Mouse (Mus musculus) kidney, postnatal 0 days (tissue): ENCODE data around the gene Ass1. TPM values are rescaled to one million over a fixed set of nuclear protein-coding genes. Genes with fewer than 3 reads are reported as not detected.

Source experiments
- ATAC-seq: fragments of 200-750 bp; cut with Nextera tagmentation; replicated peaks from 2 replicates; pipeline ENCODE4 v1.8.0; 2017; ENCODE audit warnings: low read depth, moderate number of reproducible peaks, moderate TSS enrichment, moderate library complexity; ENCODE audit not compliant: low FRiP score
- DNase-seq: peaks from one replicate; pipeline ENCODE4 v3.0.0-alpha.2; 2016; ENCODE audit warnings: low spot score
- H3K27ac ChIP-seq: fragments of 300-500 bp; sonication (generic); 2 replicates; pipeline ENCODE4 v1.5.1; 2014; ENCODE audit warnings: mild to moderate bottlenecking
- H3K27me3 ChIP-seq: fragments of 300-500 bp; sonication (generic); 2 replicates; pipeline ENCODE4 v1.6.1; 2014; ENCODE audit warnings: low read length, mixed read lengths; ENCODE audit not compliant: insufficient read depth
- H3K36me3 ChIP-seq: fragments of 300-500 bp; sonication (generic); 2 replicates; pipeline ENCODE4 v1.6.1; 2014; ENCODE audit warnings: low read length, mixed read lengths; ENCODE audit not compliant: insufficient read depth
- H3K4me1 ChIP-seq: fragments of 300-500 bp; sonication (generic); replicated peaks from 2 replicates; pipeline ENCODE4 v1.6.1; 2014; ENCODE audit warnings: antibody characterized with exemption, low read length, mixed read lengths; ENCODE audit not compliant: insufficient read depth
- H3K4me2 ChIP-seq: fragments of 300-500 bp; sonication (generic); 2 replicates; pipeline ENCODE4 v1.6.1; 2014; ENCODE audit warnings: mild to moderate bottlenecking, low read length, moderate library complexity, mixed read lengths
- H3K4me3 ChIP-seq: fragments of 300-500 bp; sonication (generic); replicated peaks from 2 replicates; pipeline ENCODE4 v1.5.1; 2014; ENCODE audit warnings: low read depth, low read length
- H3K9ac ChIP-seq: fragments of 300-500 bp; sonication (generic); 2 replicates; pipeline ENCODE4 v1.6.1; 2014; ENCODE audit warnings: low read depth, low read length
- H3K9me3 ChIP-seq: fragments of 300-500 bp; sonication (generic); replicated peaks from 2 replicates; pipeline ENCODE4 v1.6.1; 2016; ENCODE audit warnings: low read length, inconsistent platforms, mixed read lengths
- CTCF ChIP-seq: IDR thresholded peaks from 2 replicates; pipeline ENCODE4 v1.5.1; 2016; ENCODE audit warnings: antibody characterized with exemption, low read depth, mild to moderate bottlenecking, moderate library complexity
- WGBS: fragments of 180-500 bp; shearing (Covaris S2); extraction: QIAGEN DNeasy Blood & Tissue Kit; methylation state at CpG from one replicate; pipeline ENCODE4 v1.1.7; 2014; 5-methylcytosine and 5-hydroxymethylcytosine counted together
- polyA plus RNA-seq: library from polyadenylated mRNA; unstranded; fragments of >200 nt; fragmentation: Nextera tagmentation; extraction: Ambion mirVana; gene quantifications from 2 replicates; pipeline ENCODE4 v1.2.1, GENCODE M21; 2015

Gene Ass1
- polyA plus RNA-seq, 1 experiment from 2014 or later = 319 TPM

DNA sequence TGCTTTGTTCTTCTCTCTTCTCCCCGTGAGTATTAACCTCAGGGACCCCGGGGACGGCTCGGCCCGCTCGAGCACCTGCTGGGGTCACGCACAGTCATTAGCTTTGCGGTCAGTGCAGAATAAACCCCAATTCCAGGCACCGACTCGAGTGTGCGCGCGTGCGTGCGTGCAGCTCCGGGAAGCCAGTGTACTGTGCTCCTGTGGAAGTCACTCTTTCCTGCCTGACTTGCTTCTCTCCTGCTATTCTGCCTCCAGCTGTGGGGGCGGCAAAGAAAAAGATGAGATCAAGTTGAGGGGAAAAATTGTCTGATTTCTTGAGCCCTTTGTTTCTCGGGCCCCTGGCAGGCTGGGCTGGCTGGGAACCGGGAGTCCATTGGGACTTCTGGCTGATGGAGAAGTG is 27.6 kb downstream of the Ass1 start:
- Histone ChIP-seq H3K4me3 (no peak overlapping the region), H3K36me3 (no peaks in the 10 kb centered on the region), H3K9ac (no peak overlapping the region), H3K4me2 (no peak overlapping the region), H3K27me3 (no peaks in the 10 kb centered on the region), H3K4me1 (peaks cover 4% of the 10 kb centered on the region; the same call in 1 of the 2 replicates), H3K9me3 (no peaks in the 10 kb centered on the region), H3K27ac (no peak overlapping the region)
- TF ChIP-seq CTCF = no peak
- DNase-seq (no peak), ATAC-seq (no peak)
- WGBS = 45% methylated on average over 19 of the region's 19 CpGs

DNA sequence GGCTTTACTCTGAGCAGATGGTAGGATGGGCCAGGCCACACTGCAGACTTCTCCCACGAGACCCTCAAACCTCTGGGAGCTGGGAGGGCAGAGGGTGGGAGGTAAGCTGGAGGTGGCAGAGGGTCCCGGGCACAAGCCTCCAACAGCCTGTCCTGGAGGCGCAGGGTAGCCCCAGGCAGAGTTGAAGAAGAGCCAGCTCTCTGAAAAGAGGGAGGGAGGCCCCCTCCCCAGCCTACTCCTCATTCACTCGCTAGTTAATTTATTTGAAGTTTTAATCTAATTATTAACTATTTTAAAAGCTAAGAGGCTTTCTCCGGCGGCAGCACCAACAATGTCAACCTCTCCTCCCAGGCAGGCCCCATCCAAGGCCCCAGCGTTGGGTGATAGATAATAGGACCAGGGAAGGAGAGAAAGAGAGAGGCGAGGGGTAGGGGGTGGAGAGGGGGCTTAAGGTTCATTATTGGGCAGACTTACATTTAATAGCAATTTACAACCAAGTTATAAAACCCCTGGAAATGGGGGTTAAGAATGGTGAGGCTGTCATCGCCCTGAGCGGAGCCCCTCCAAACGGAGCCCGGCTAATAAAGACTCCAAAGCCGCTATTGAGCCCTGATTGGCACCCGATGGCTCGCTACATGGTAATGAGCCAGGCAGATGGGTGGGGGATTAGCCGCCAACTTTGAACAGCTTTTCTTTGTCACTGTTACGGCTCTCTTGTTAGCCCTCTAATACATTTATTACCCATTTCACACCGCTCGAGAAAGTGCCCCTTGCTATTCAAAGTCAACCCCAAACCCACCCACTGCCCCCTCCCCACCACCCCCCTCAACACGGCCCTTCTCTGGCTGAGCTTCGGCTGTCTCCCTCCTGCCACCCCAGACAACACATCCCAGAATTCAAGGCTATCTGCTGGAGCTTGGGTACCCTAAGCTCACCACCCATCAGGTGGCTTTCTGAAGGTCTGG is 29.6 kb downstream of the Ass1 start:
- Histone ChIP-seq H3K4me1 (peaks cover 4% of the 10 kb centered on the region; the same call in 1 of the 2 replicates), H3K27ac (no peak overlapping the region), H3K27me3 (no peaks in the 10 kb centered on the region), H3K4me2 (no peak overlapping the region), H3K4me3 (no peak overlapping the region), H3K36me3 (no peaks in the 10 kb centered on the region), H3K9me3 (no peaks in the 10 kb centered on the region), H3K9ac (no peak overlapping the region)
- no peak for ATAC-seq
- 40% methylated on average over 21 of the region's 21 CpGs for WGBS
- DNase-seq = no peak
- TF ChIP-seq CTCF = no peak

DNA sequence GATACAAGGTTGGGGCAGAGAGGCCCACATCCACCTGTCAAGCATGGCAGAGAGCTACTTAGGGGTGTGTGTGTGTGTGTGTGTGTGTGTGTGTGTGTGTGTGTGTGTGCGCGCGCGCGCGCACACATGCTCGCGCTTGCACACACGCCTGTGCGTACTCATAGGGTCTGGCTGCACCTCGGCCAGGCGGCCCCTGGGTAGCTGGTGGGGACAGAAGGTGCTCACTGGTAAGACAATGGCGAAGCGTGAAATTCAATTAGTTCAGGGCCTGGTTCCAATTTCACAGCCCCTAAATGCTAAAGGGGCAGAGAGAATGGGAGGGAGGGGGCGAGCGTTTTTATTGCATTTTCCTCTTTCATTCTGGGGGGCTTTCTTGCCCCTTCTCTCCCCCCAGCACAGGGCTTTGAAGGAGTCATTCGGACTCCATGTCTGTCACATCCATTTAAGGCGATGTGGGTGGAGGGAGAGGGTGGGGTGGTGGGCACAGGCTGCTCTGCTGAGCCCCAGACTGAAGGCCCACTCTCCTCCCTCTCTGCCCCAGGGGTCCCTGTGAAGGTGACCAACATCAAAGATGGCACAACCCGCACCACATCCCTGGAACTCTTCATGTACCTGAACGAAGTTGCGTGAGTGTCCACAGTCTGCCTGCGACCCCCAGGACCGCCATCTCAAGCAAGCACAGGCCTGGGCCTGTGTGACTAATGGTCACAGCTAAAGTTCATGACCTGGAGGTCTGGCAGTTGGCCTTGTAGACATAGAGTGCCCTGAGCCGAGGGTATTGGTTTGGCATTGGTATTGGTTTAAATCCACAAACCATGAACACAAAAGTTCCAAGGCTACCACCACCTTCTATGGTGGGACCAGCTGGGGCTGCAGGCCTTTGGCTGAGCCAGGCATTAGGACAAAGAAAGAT is 30.5 kb downstream of the Ass1 start:
- no peaks in the 10 kb centered on the region for H3K36me3 ChIP-seq
- H3K4me1 ChIP-seq = 0 out of 2 replicates have a peak, but pooled peaks cover 4% of the 10 kb centered on the region
- H3K27me3 ChIP-seq = no peaks in the 10 kb centered on the region
- H3K27ac ChIP-seq = no peak overlapping the region
- no peaks in the 10 kb centered on the region for H3K9me3 ChIP-seq
- no peak overlapping the region for H3K4me3 ChIP-seq
- TF ChIP-seq CTCF = no peak
- H3K9ac ChIP-seq = no peak overlapping the region
- 73% methylated on average over 24 of the region's 24 CpGs for WGBS
- no peak for DNase-seq
- no peak overlapping the region for H3K4me2 ChIP-seq
- ATAC-seq = no peak

DNA sequence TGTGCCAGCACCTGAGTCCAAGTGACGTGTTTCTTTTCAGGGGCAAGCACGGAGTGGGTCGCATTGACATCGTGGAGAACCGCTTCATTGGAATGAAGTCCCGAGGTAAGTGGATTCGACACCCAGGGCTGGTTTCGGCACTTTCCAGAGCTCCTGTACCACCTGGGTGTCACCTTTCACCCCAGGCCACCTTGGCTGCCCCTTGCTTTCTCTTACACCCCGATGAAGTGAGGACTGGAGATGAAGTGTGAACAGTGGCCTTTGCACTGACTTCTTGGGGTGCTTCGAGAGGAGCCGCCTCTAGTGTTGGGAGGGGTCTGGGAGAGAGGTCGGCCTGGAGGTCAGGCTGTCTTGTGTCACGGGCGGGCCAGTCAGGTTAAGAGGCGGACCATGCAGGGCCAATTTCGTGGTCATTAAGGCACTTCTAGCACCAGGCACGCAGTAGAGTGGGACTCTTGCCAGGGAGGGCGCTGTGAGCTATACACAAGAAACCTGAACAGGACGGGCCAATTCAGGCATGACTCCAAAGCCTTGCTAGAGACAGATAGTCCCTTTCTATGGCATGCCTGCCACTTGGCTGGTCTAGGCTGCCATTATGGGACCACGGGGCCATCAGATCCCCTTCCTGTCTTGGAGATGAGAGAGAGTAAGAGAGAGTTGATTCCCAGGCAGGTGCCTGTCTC is 31.6 kb downstream of the Ass1 start:
- Histone ChIP-seq H3K27ac (no peak overlapping the region), H3K4me3 (no peak overlapping the region), H3K4me2 (no peak overlapping the region), H3K9me3 (no peaks in the 10 kb centered on the region), H3K4me1 (0 out of 2 replicates have a peak, but pooled peaks cover 4% of the 10 kb centered on the region), H3K36me3 (no peaks in the 10 kb centered on the region), H3K9ac (no peak overlapping the region), H3K27me3 (no peaks in the 10 kb centered on the region)
- 47% methylated on average over 20 of the region's 20 CpGs for WGBS
- ATAC-seq = 0 out of 2 replicates have a peak, but pooled peaks have one; percentile 21
- peak; percentile 54 for TF ChIP-seq CTCF
- peak; percentile 55 for DNase-seq

DNA sequence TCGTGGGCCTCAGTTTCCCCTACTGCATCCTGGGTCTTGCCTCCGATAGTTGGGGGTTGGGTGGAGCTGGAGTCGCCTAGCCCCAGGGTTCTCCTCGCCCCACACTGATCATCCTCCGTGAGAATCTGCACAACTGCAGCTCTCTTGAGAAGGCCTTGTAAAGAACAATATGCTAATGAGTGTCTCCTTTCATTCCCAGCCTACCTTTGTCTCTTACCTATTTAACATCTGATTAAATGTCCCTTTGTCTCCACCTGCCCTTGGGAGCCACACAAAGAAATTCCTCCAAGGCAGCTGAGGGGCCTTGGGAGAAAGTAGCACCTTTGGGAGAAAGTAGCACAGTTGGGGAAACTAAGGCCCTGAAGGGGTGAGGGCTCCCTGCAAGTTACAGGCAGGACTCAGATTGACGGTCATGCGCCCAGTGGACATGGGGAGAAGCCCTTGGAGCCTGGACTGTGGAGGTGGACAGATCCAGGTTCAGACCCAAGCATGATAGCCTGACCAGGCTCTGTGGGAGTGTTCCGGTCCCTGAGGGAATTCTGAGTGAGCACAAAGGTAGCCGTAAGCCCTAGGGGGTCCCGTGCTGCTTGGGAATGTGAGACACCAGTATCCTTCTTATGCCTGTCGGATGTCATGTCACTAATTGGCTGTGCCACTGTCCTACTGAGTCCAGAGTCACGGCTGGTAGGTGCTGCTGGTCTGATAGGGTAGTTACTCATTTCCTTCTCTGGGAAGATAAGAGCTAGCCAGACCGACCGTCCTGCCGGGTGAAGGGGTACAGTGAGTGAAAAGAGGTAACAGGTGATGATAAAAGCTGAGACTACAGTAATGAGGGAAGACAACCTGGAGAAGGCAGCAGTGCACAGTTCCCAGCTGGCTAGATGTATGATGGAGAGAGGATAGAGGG is 32.9 kb downstream of the Ass1 start:
- DNase-seq = no peak
- WGBS = 63% methylated on average over 15 of the region's 15 CpGs
- H3K4me1 ChIP-seq = no peaks in the 10 kb centered on the region
- no peaks in the 10 kb centered on the region for H3K27me3 ChIP-seq
- H3K9me3 ChIP-seq = no peaks in the 10 kb centered on the region
- H3K4me2 ChIP-seq = no peak overlapping the region
- no peaks in the 10 kb centered on the region for H3K36me3 ChIP-seq
- H3K4me3 ChIP-seq = no peak overlapping the region
- H3K27ac ChIP-seq = no peak overlapping the region
- TF ChIP-seq CTCF = no peak
- no peak overlapping the region for H3K9ac ChIP-seq
- no peak for ATAC-seq
